Comparison of ENCODE assay signal across 28 mouse cellular contexts in the genomic region with DNA sequence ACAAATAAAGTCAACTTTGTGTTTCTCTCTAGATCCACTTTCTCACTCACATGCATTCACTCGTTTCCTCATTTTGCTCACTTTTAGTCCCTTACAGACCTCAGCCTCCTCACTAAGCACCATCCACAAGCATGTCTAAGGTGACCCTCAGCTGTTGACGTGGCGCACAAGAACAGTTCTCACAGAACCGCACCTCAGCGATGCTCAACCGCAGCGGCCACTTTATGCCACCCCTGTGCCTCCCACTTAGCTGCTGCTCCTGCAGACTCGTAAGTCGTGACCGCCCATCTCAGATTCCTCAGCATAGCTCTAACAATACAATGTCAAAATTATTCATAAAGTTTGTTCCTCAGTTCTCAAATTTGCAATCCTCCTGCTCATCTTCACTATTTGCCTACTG. TPM values are rescaled to one million over a fixed set of nuclear protein-coding genes. Genes with fewer than 3 reads are reported as not detected.
DNase-seq lines count a peak whose midpoint lies in the region; ATAC-seq and TF ChIP-seq lines count a peak whose summit lies in the region.
"Had no signal": no experiment of that assay in that cellular context is flagged by ENCODE, and none has a peak within 500 bp of the region (broad histone marks: within the 10 kb centered on the region; RNA-seq: fewer than 3 reads in every experiment).

No protein-coding gene starts in this region.

- H3K4me1 ChIP-seq in spleen, adult 2 months (ENCODE audit: control insufficient read depth, insufficient read depth, insufficient read length), result peaks cover 12% of the 10 kb centered on the region; the same call in 1 of the 2 replicates
- peaks cover 8% of the 10 kb centered on the region; the same call in 1 of the 2 replicates for H3K4me1 ChIP-seq in bone marrow, adult 2 months (ENCODE audit: control insufficient read depth, insufficient read depth, low read length)
- H3K4me1 ChIP-seq: embryonic facial prominence, embryonic 12.5 days; embryonic facial prominence, embryonic 15.5 days had no signal

- ATAC-seq in monocyte, adult 5-6 weeks (replicated peaks; ENCODE audit: insufficient number of reproducible peaks, low FRiP score, low TSS enrichment, poor library complexity, severe bottlenecking), result 0 out of 2 replicates have a peak, but pooled peaks have one; percentile 4
- ATAC-seq: forebrain, embryonic 14.5 days; forebrain, postnatal 0 days; hindbrain, postnatal 0 days; inflammation-experienced regulatory T-cells, adult 6 months; intestine, embryonic 16.5 days; Patski had no signal

- H3K36me3 ChIP-seq in spleen, adult 2 months (ENCODE audit: control insufficient read depth, insufficient read depth, low read length), result no peaks in the 10 kb centered on the region; the same call in 1 of the 2 replicates

- no peak overlapping the region for H3K4me3 ChIP-seq in spleen, adult 2 months (ENCODE audit: extremely low read depth, insufficient read depth, insufficient read length)
- no peak overlapping the region for H3K4me3 ChIP-seq in bone marrow, adult 2 months (replicated peaks; ENCODE audit: control insufficient read depth, low read depth, low read length)
- H3K4me3 ChIP-seq: embryonic facial prominence, embryonic 12.5 days; embryonic facial prominence, embryonic 15.5 days; heart, embryonic 13.5 days had no signal

- 82% methylated on average over 10 of the region's 10 CpGs for WGBS in spleen, adult 2 months
- 88% methylated on average over 10 of the region's 10 CpGs for WGBS in bone marrow, adult 2 months

- H3K27ac ChIP-seq in spleen, adult 2 months (ENCODE audit: insufficient read depth, low read length), result peak overlapping the region; percentile 87
- H3K27ac ChIP-seq in bone marrow, adult 2 months (ENCODE audit: control insufficient read depth, insufficient read depth, low read depth, low read length, poor library complexity), result peak overlapping the region; percentile 70
- H3K27ac ChIP-seq: embryonic facial prominence, embryonic 12.5 days; embryonic facial prominence, embryonic 15.5 days; heart, embryonic 13.5 days; hindbrain, embryonic 14.5 days; hindbrain, postnatal 0 days had no signal

- DNase-seq in spleen, adult 2 months (ENCODE audit: low read depth in 1 of 2, low spot score in 2 of 2), result peak in 1 of 2 experiments; percentile 16
- DNase-seq in spleen, postnatal 4 days (ENCODE audit: low spot score in 2 of 2), result no peak
- no peak for DNase-seq in adrenal gland, adult (ENCODE audit: inconsistent age in 2 of 2, low spot score in 1 of 2)
- no peak for DNase-seq in lung, postnatal 10 days
- DNase-seq: adrenal gland, adult 2 months; adrenal gland, postnatal 14 days; cerebellum, adult 11-12 months; cerebellum, adult 8-10 months; cerebellum, postnatal 10 days; cerebellum, postnatal 36 days; embryo, embryonic 11 days; forebrain, postnatal 0 days; gastrocnemius, postnatal 25 days; heart, adult 18-20 months; heart, postnatal 14 days; heart, postnatal 4 days had no signal

- no peak for TF ChIP-seq CTCF in spleen, adult 2 months (IDR thresholded peaks at IDR 0.05; ENCODE audit: extremely low read depth, insufficient read depth, insufficient read length, insufficient replicate concordance)
- no peak for TF ChIP-seq CTCF in bone marrow, adult 2 months (IDR thresholded peaks at IDR 0.05; ENCODE audit: control insufficient read depth, insufficient read depth, low read length)

- H3K27me3 ChIP-seq in spleen, adult 2 months (ENCODE audit: control insufficient read depth, insufficient read depth, low read length), result no peaks in the 10 kb centered on the region
- H3K27me3 ChIP-seq: CH12.LX; embryonic facial prominence, embryonic 12.5 days; embryonic facial prominence, embryonic 15.5 days; heart, embryonic 13.5 days; Patski had no signal

- TF ChIP-seq POLR2A in spleen, adult 2 months (IDR thresholded peaks at IDR 0.05; ENCODE audit: low read depth, low read length), result no peak
- no peak for TF ChIP-seq POLR2A in bone marrow, adult 2 months (IDR thresholded peaks at IDR 0.05; ENCODE audit: borderline replicate concordance, control insufficient read depth, low read depth, low read length)

RNA-seq across cellular contexts. Expression of a gene that starts 23.4 kb away (rescaled TPM):
- polyA plus RNA-seq in spleen, adult 2 months (2012; rRNA removed), result 2.2 and 2.6 TPM in 2 replicates
- 9.6 and 20.6 TPM in 2 replicates for polyA plus RNA-seq in bone marrow, adult 2 months (2011; ENCODE audit: insufficient read depth, insufficient read length, low replicate concordance, missing spikeins)
- 10.7 to 58.1 TPM (median 11.2 TPM) in 3 replicates for total RNA-seq in monocyte, adult 5-6 weeks (2017)

RNA-seq across cellular contexts. Expression of a gene that starts 30.8 kb away (rescaled TPM):
- 0.63 and 0.74 TPM in 2 replicates for polyA plus RNA-seq in spleen, adult 2 months (2012; rRNA removed)
- polyA plus RNA-seq in bone marrow, adult 2 months (2011; ENCODE audit: insufficient read depth, insufficient read length, low replicate concordance, missing spikeins), result 47.2 and 66.3 TPM in 2 replicates
- 0.48 to 1.6 TPM (median 1.1 TPM) in 3 replicates for total RNA-seq in monocyte, adult 5-6 weeks (2017)

Comparison
In these comparisons a context has a peak if more than half of its experiments do, and no peak if none do; other contexts are left out.
1. RNA of a gene that starts 30.8 kb away (polyA plus RNA-seq): 47.2 to 66.3 TPM in bone marrow, adult 2 months; 0.63 to 0.74 TPM in spleen, adult 2 months; every median in the first group is over 10 times any median in the second.